Mouse (Mus musculus) cerebellum, adult 9-10 months (tissue): ENCODE data around the gene Stim2.

Experiments
- DNase-seq: peaks from one replicate; pipeline ENCODE4 v3.0.0; 2022

The Stim2 gene

GRCm38 (mm10) chr5:53995316-53995715, 3.0 kb upstream of the Stim2 start:
- DNase-seq = peak; percentile 90

- DNase-seq = no peak
These were observed 1.5 kb upstream of the Stim2 start for GRCm38 (mm10) chr5:53996822-53997221.

- DNase-seq = peak; percentile 79
These were observed 603 bp downstream of the Stim2 start for GRCm38 (mm10) chr5:53998743-53999460.

- peak; percentile 72 for DNase-seq
These were observed 1.1 kb downstream of the Stim2 start for GRCm38 (mm10) chr5:53999461-53999770.

GRCm38 (mm10) chr5:53999831-54000230, 1.5 kb downstream of the Stim2 start:
- DNase-seq = no peak

GRCm38 (mm10) chr5:54001021-54001420, 2.7 kb downstream of the Stim2 start:
- no peak for DNase-seq

GRCm38 (mm10) chr5:54005111-54005864, 7.0 kb downstream of the Stim2 start:
- no peak for DNase-seq

GRCm38 (mm10) chr5:54005865-54006225, 7.5 kb downstream of the Stim2 start:
- no peak for DNase-seq

- no peak for DNase-seq
These were observed 8.5 kb downstream of the Stim2 start for GRCm38 (mm10) chr5:54006845-54007244.

- no peak for DNase-seq
These were observed 9.3 kb downstream of the Stim2 start for GRCm38 (mm10) chr5:54007617-54008016.

- no peak for DNase-seq
These were observed 15.0 kb downstream of the Stim2 start for GRCm38 (mm10) chr5:54013271-54013670.

- DNase-seq = no peak
These were observed 18.8 kb downstream of the Stim2 start for GRCm38 (mm10) chr5:54017143-54017542.

- no peak for DNase-seq
These were observed 20.6 kb downstream of the Stim2 start for GRCm38 (mm10) chr5:54018856-54019255.

- no peak for DNase-seq
These were observed 21.2 kb downstream of the Stim2 start for GRCm38 (mm10) chr5:54019546-54019945.

- DNase-seq = no peak
These were observed 26.3 kb downstream of the Stim2 start for GRCm38 (mm10) chr5:54024610-54025009.

GRCm38 (mm10) chr5:54025630-54026029, 27.3 kb downstream of the Stim2 start:
- DNase-seq = no peak

- DNase-seq = no peak
These were observed 34.9 kb downstream of the Stim2 start for GRCm38 (mm10) chr5:54033217-54033616.

- no peak for DNase-seq
These were observed 36.4 kb downstream of the Stim2 start for GRCm38 (mm10) chr5:54034680-54035079.

GRCm38 (mm10) chr5:54038615-54039014, 40.3 kb downstream of the Stim2 start:
- no peak for DNase-seq

- no peak for DNase-seq
These were observed 42.2 kb downstream of the Stim2 start for GRCm38 (mm10) chr5:54040527-54040926.

- no peak for DNase-seq
These were observed 43.7 kb downstream of the Stim2 start for GRCm38 (mm10) chr5:54042013-54042412.

- no peak for DNase-seq
These were observed 47.2 kb downstream of the Stim2 start for GRCm38 (mm10) chr5:54045523-54045922.

- DNase-seq = no peak
These were observed 48.1 kb downstream of the Stim2 start for GRCm38 (mm10) chr5:54046432-54046831.

- no peak for DNase-seq
These were observed 50.9 kb downstream of the Stim2 start for GRCm38 (mm10) chr5:54049145-54049733.
